Mouse (Mus musculus): ENCODE measurements around the gene Klrg2.

Klrg2 gene

DNA sequence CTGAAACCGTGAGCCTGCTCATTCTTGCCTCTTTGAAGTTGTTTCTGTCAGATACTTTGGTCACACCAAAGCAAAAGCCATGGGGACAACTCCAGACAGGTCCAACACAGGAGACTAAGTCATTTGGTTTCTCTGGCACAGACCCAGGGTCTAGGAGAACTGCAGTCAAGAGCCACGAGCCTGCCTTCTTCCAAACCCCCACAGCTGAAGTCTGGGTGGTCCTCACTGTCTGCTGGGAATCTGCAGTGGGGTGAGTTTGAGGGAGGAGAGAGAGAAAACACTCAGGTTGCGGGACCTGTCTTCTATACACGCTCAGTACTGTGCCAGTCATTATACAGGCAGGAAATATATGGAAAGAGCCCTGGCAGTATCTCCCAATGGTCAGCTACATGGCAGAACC is 9.6 kb downstream of the Klrg2 start:
- no peak for DNase-seq (ENCODE audit: low spot score)

DNA sequence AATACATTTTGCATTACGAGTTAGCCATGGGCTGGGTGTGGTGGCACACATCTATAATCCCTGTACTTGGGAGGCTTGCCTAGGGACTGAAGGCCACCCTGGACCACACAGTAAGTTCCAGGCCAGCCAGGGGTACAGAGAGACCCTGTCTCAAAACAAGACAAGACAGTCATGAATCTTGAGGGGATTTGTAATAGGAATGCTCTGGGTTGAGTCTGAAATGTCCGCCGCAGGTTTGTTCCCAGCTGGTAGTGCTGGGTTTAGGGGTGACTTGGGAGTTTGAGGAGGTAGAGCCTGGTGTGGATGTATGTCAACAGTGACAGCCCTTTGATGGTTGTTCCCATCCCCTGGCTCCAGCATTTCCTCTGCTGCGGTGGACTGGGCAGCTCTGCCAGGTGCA is 10.0 kb downstream of the Klrg2 start:
- DNase-seq (ENCODE audit: low spot score) = no peak

DNA sequence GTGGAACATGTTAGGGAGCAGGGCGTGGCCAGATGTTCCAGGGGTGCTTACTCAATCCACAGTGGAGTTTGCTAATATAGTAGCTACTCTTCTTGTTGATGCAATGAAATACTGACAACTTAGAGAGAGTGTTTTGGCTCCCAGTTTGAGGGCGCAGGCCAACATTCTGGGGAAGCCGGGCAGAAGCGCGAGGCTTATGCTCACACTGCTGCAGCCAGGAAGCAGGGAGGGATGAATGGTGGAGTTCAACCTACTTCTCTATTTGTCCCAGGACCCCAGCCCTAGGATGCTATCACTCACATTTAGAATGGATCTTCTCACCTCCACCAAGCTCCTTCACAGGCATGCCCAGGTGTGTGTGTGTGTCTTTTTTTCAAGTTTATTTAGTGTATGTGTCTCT is 11.0 kb downstream of the Klrg2 start:
- DNase-seq (ENCODE audit: low spot score) = no peak

DNA sequence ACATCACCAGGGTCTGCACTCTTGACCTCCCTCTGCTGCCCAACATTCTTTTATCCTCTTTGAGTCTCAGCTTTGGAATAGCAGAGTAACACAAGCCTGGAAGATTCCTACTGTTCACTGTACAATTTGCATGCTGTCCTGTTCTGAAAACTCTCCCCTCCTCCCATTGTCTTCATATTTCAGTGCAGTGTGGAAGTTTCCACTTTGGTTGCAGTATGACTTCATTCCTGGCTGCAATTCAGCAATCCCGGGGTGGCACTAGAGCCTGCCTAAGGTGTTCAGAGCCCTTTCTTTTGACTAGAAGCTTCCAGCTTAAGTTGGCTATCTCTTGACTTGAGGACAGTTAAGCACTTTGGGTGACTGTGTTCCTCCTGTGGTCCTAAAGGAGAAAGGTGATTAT is 12.6 kb downstream of the Klrg2 start:
- no peak for DNase-seq (ENCODE audit: low spot score)

DNA sequence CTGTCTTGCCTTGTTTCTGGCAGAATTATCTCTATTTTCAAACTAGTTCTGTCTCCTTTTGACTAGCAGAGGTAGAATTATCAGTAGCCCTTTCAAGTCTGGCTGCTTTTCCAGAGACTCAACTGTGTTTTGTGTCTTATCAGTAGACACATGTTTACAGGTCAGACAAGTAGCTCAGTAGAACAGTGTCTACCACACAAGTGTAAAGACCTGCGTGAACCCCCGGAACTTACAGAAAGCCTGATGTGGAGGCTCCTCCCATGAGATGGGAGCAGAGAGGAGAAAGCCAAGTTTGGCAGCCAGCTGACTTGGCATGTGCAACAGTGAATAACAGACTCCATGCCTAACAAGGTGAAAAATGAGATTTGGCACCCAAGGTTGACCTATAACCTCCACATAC is 13.6 kb downstream of the Klrg2 start:
- DNase-seq (ENCODE audit: low spot score) = no peak

DNA sequence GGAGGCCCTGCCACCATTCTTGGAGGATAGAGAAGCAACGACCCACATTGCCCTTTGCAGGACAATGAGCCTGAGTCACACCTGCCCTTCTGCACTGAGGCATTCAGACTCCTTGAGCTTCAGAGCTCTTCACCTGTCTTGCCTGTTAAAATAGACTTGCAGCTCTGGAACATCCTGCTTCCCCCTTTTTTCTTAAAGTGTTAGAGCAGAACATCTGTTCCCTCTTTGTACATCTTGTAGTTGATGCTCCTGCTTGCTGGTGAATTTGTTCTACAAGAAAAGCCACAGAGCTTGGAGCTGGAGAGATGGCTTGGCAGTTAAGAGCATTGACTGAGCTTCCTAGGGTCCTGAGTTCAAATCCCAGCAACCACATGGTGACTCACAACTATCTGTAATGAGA is 14.6 kb downstream of the Klrg2 start:
- no peak for DNase-seq (ENCODE audit: low spot score)

DNA sequence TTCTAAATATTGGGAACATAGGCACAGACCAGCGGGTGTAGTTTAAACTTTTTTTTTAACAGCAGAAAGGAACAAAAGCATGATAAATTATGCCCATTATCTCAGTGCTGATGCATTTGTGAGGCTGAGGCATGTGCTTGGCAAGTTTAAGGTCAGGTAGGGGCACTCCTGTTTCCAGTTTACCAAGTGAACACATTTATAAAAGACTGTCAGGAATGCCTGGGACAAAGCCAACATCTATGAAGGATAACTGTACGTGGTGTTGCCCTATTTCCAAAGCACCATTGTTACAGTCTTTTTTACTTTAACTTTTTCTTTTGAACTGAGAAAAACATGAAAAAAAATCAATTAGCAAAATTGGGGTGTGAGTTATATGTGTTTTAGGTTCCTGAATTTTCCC is 27.1 kb downstream of the Klrg2 start:
- no peak for DNase-seq (ENCODE audit: low spot score)

DNA sequence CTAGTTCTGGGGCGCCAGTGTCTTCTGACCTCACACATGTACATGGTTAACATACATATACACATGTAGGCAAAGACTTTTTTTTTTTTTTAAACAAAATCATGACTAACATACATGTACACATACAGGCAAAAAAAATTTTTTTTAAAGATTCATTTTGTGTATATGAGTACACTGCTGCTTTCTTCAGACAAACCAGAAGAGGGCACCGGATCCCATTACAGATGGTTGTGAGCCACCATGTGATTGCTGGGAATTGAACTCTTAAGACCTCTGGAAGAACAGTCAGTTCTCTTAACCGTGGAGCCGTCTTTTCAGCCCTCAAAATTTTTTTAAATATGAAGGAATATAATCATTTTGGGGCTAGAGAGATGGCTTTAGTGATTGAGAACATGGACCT is 39.6 kb downstream of the Klrg2 start:
- no peak for DNase-seq (ENCODE audit: low spot score)

DNA sequence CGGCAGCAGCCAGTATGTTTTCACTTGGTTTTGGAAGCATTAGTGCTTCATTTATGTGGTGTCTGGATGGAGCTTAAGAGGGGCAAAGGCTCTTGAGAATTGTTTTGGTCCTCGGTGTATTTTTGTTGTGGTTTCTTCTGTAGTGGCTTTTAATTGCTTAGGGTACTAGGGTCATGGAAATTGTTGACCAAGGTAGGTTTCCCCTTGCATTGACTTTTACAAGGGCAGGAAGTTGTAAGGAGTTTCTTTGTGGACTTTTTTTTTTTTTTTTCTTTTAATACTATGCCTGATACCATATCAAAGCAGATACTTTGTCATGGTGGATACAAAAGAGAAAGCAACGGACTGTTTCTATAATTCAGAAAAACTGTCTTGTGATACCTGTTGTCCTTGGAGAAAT is 55.3 kb downstream of the Klrg2 start:
- no peak for DNase-seq (ENCODE audit: low spot score)

DNA sequence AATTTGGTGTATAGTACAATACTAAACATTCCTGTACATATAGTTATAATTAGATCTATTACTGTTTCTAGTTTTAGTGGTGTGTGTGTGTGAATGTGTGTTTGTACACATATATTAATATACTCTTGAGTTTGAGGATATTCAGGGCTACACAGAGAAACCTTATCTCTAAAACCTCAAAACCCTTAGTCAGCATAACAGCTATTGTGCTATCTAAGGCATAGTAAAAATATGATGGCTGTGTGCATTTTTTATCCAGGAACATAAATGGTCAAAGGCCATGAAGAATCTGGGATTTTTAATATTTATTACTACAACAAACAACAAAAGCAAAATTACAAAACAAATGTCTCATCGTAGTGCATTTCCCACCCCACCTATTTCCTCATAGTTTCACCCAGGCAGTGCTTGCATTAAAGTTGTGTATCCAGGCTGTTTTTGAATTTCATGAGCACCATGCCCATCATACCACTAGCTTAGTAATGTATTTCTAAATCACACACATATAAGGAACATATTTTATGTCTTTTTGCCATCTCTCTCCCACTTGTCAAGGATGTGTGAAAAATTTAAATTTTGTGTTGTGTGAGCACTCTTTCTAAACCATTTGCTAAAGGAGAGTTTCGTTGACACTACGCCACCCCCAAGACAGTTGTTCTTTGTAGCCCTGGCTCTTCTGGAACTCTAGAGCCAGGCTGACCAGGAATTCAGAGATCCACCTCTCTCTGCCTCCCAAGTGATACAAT is 56.8 kb downstream of the Klrg2 start:
- DNase-seq (ENCODE audit: low spot score) = no peak

DNA sequence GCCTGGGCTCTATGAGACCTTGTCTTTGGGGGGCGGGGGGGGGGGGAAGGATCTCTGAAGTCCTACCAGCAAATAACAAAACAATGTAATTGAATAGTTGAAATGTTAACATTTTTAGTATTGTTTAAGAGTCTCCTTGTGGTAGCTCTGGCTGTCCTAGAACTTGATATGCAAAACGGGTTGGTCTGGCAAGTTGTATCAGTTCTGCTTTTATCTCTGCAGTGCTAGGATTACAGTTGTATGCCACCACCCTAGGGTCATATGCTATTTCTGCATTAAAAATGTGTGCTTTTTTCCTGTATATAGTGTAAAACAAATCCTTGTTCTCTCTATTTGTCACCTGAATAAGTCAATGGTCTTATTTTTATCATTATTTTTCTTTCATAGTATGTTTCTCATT is 60.9 kb downstream of the Klrg2 start:
- DNase-seq (ENCODE audit: low spot score) = no peak

All from urinary bladder, postnatal 25 days (tissue).